Mouse (Mus musculus): ENCODE data around the gene Vti1a.

DNA sequence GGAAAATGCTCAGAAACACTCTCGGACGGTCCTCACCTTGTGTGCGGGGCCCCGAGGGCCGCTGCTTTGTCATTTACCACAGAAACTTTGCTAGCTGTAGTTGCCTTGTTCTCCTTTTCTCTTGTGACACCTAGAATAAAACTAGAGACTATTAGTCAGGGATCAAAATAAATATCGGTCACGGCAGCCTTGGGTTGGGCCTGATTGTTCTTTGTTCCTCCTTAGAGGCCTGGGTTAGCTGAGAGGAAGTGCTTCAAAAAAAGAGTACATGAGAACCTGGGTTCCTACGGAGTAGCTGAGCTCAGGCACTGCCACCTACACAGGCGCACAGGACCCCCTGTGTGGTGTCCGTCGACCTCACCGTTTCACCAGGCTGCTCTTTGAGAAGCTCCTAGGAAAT is 253.8 kb downstream of the Vti1a start:
- no peak for TF ChIP-seq CTCF (IDR thresholded peaks at IDR 0.05; ENCODE audit: extremely low read depth, insufficient read depth, low read length)
- TF ChIP-seq POLR2A (IDR thresholded peaks at IDR 0.05; ENCODE audit: extremely low read depth, insufficient read depth, low read length) = no peak

Measured in cortical plate, adult 2 months (tissue).